Mouse (Mus musculus): ENCODE results near the gene Il6ra. TPM values are rescaled to one million over a fixed set of nuclear protein-coding genes. Genes with fewer than 3 reads are reported as not detected.

The Il6ra gene
- 4.9 and 5.2 TPM in 2 replicates for total RNA-seq (2021)
- long read RNA-seq, full-length matches to known transcripts: 13 of 20 reads
- long read RNA-seq, partial matches to known transcripts: 3 of 20 reads
- long read RNA-seq, other reads (novel, unspliced or antisense): 4 of 20 reads

GRCm38 (mm10) chr3:89912543-89913391, at the start of gene Il6ra:
Il6ra (minus strand) TSS chr3:89913196.
- peak; percentile 88 for DNase-seq

- DNase-seq: peak; percentile 27
Measured at GRCm38 (mm10) chr3:89962059-89962750, 49.2 kb upstream of the Il6ra start.

- DNase-seq: no peak
Measured at GRCm38 (mm10) chr3:89961436-89961835, 48.4 kb upstream of the Il6ra start.

- peak; percentile 97 for DNase-seq
Measured at GRCm38 (mm10) chr3:89960469-89960868, 47.5 kb upstream of the Il6ra start.

GRCm38 (mm10) chr3:89959435-89959834, 46.4 kb upstream of the Il6ra start:
- no peak for DNase-seq

GRCm38 (mm10) chr3:89957880-89958279, 44.9 kb upstream of the Il6ra start:
- DNase-seq: no peak

GRCm38 (mm10) chr3:89956177-89956971, 43.4 kb upstream of the Il6ra start:
- no peak for DNase-seq

GRCm38 (mm10) chr3:89953420-89953819, 40.4 kb upstream of the Il6ra start:
- peak; percentile 80 for DNase-seq

- DNase-seq: no peak
Measured at GRCm38 (mm10) chr3:89948655-89949054, 35.7 kb upstream of the Il6ra start.

- no peak for DNase-seq
Measured at GRCm38 (mm10) chr3:89948021-89948420, 35.0 kb upstream of the Il6ra start.

GRCm38 (mm10) chr3:89945026-89945425, 32.0 kb upstream of the Il6ra start:
- no peak for DNase-seq

GRCm38 (mm10) chr3:89942894-89943293, 29.9 kb upstream of the Il6ra start:
- peak; percentile 67 for DNase-seq

GRCm38 (mm10) chr3:89936495-89936894, 23.5 kb upstream of the Il6ra start:
- DNase-seq: no peak

GRCm38 (mm10) chr3:89932925-89933324, 19.9 kb upstream of the Il6ra start:
- no peak for DNase-seq

GRCm38 (mm10) chr3:89928956-89929355, 16.0 kb upstream of the Il6ra start:
- DNase-seq: no peak

- no peak for DNase-seq
Measured at GRCm38 (mm10) chr3:89926440-89926839, 13.4 kb upstream of the Il6ra start.

- no peak for DNase-seq
Measured at GRCm38 (mm10) chr3:89920711-89921110, 7.7 kb upstream of the Il6ra start.

- no peak for DNase-seq
Measured at GRCm38 (mm10) chr3:89917408-89917807, 4.4 kb upstream of the Il6ra start.

GRCm38 (mm10) chr3:89916622-89917021, 3.6 kb upstream of the Il6ra start:
- DNase-seq: no peak

- no peak for DNase-seq
Measured at GRCm38 (mm10) chr3:89914700-89915099, 1.7 kb upstream of the Il6ra start.

- DNase-seq: no peak
Measured at GRCm38 (mm10) chr3:89912108-89912542, 871 bp downstream of the Il6ra start.

- DNase-seq: no peak
Measured at GRCm38 (mm10) chr3:89911207-89911606, 1.8 kb downstream of the Il6ra start.
